In the genomic region with DNA sequence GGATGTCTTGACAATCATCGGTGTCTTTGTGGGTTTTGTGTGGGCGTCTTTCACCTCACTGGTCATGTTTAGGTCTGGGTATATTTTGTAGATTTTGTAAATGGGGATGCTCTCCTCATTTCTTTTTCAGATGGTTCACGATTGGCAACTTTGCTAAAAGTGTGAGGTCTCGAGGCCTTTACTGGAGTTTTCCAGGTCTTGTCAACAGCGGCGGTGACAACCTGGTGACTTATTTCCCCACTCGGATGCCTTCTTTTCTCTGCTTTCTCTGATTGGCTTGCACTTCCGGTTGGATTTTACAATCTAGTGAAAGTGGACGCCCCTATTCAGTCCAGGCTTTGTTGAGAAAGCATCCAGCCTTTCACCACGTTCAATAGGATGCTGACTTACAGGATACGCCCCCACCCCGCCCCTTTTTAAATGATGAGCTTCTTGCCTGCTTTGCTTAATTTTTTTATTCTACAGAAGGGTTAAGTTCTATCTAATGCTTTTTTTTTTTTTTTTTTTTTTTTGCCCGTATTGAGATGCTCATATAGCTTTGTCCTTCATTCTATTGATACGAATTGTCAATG, we compare ENCODE assay signal across 16 mouse cellular contexts. TPM values are rescaled to one million over a fixed set of nuclear protein-coding genes. Genes with fewer than 3 reads are reported as not detected.
DNase-seq lines count a peak whose midpoint lies in the region; ATAC-seq and TF ChIP-seq lines count a peak whose summit lies in the region.
"Had no signal": no experiment of that assay in that cellular context is flagged by ENCODE, and none has a peak within 500 bp of the region (broad histone marks: within the 10 kb centered on the region; RNA-seq: fewer than 3 reads in every experiment).

No protein-coding gene starts in this region.

- peaks cover 53% of the 10 kb centered on the region for H3K4me1 ChIP-seq in thymus, adult 2 months (replicated peaks; ENCODE audit: control insufficient read depth, insufficient read depth, low read length)
- H3K4me1 ChIP-seq in hindbrain, embryonic 15.5 days (replicated peaks): peaks cover 19% of the 10 kb centered on the region
- H3K4me1 ChIP-seq: liver, embryonic 15.5 days had no signal

- TF ChIP-seq CTCF in thymus, adult 2 months (IDR thresholded peaks at IDR 0.05; ENCODE audit: borderline replicate concordance, control insufficient read depth, extremely low read depth, insufficient read depth, low read length, poor library complexity): no peak

- DNase-seq in embryo, embryonic 10.5 days (ENCODE audit: low spot score): peak; percentile 39
- DNase-seq in embryo, embryonic 9.5 days (ENCODE audit: extremely low spot score): no peak
- peak; percentile 33 for DNase-seq in thymus, adult 2 months
- DNase-seq in thymus, postnatal 25 days: no peak
- peak; percentile 61 for DNase-seq in thymus, postnatal 4 days
- no peak for DNase-seq in frontal cortex, adult 2 months (ENCODE audit: extremely low spot score in 1 of 2, low spot score in 1 of 2)
- DNase-seq in lung, postnatal 36 days: no peak
- DNase-seq: adrenal gland, postnatal 36 days; cerebellum, postnatal 14 days; heart, adult 18-20 months; kidney, adult 9 months had no signal

- H3K36me3 ChIP-seq in thymus, adult 2 months (ENCODE audit: control insufficient read depth, insufficient read depth, low read length): 0 out of 2 replicates have a peak, but pooled peaks cover 3% of the 10 kb centered on the region
- no peaks in the 10 kb centered on the region for H3K36me3 ChIP-seq in hindbrain, embryonic 15.5 days
- H3K36me3 ChIP-seq: embryonic facial prominence, embryonic 12.5 days; forebrain, embryonic 15.5 days; liver, embryonic 15.5 days had no signal

- peak overlapping the region; percentile 99 for H3K27ac ChIP-seq in thymus, adult 2 months (ENCODE audit: control insufficient read depth, insufficient read depth, low read length)
- no peak overlapping the region for H3K27ac ChIP-seq in hindbrain, embryonic 15.5 days (replicated peaks)
- H3K27ac ChIP-seq: embryonic facial prominence, embryonic 12.5 days; forebrain, embryonic 15.5 days; liver, embryonic 15.5 days had no signal

- no peaks in the 10 kb centered on the region for H3K9me3 ChIP-seq in hindbrain, embryonic 15.5 days
- H3K9me3 ChIP-seq: embryonic facial prominence, embryonic 12.5 days; forebrain, embryonic 15.5 days; liver, embryonic 15.5 days had no signal

- no peaks in the 10 kb centered on the region for H3K27me3 ChIP-seq in thymus, adult 2 months (ENCODE audit: control insufficient read depth, insufficient read depth, low read length)
- no peaks in the 10 kb centered on the region for H3K27me3 ChIP-seq in hindbrain, embryonic 15.5 days
- H3K27me3 ChIP-seq: embryonic facial prominence, embryonic 12.5 days; forebrain, embryonic 15.5 days; liver, embryonic 15.5 days had no signal

- 48% methylated on average over 14 of the region's 14 CpGs for WGBS in thymus, adult 2 months
- 51% methylated on average over 14 of the region's 14 CpGs for WGBS in hindbrain, embryonic 15.5 days

- peak overlapping the region; percentile 11; the same call in 1 of the 2 replicates for H3K4me2 ChIP-seq in hindbrain, embryonic 15.5 days
- H3K4me2 ChIP-seq: embryonic facial prominence, embryonic 12.5 days; forebrain, embryonic 15.5 days; liver, embryonic 15.5 days had no signal

- H3K9ac ChIP-seq in hindbrain, embryonic 15.5 days: no peak overlapping the region
- H3K9ac ChIP-seq: embryonic facial prominence, embryonic 12.5 days; forebrain, embryonic 15.5 days; liver, embryonic 15.5 days had no signal

- no peak overlapping the region for H3K4me3 ChIP-seq in thymus, adult 2 months (ENCODE audit: control insufficient read depth, insufficient read depth, low read length)
- no peak overlapping the region for H3K4me3 ChIP-seq in hindbrain, embryonic 15.5 days
- H3K4me3 ChIP-seq: embryonic facial prominence, embryonic 12.5 days; forebrain, embryonic 15.5 days; liver, embryonic 15.5 days had no signal

- TF ChIP-seq POLR2A in thymus, adult 2 months (IDR thresholded peaks at IDR 0.05; ENCODE audit: control insufficient read depth, extremely low read depth, insufficient read depth, low read length, poor library complexity): no peak

- ATAC-seq in hindbrain, embryonic 15.5 days (ENCODE audit: low FRiP score, low read depth): no peak
- ATAC-seq: forebrain, embryonic 15.5 days; lung, postnatal 0 days had no signal

RNA-seq across cellular contexts. Expression of gene Mns1, which starts 48.3 kb away (rescaled TPM):
- 7.4 and 8.1 TPM in 2 replicates for polyA plus RNA-seq in thymus, adult 2 months (2012; rRNA removed)
- 10.4 and 12.0 TPM in 2 replicates for polyA plus RNA-seq in hindbrain, embryonic 15.5 days (2015; fragmentation: Nextera tagmentation; extraction: Ambion mirVana)
- 2.3 and 2.5 TPM in 2 replicates for polyA plus RNA-seq in frontal cortex, adult 2 months (2012; rRNA removed)

Comparison
In these comparisons a context has a peak if more than half of its experiments do, and no peak if none do; other contexts are left out.
1. DNase-seq: peak in embryo, embryonic 10.5 days (single experiment), thymus, adult 2 months (single experiment) and thymus, postnatal 4 days (single experiment); none in embryo, embryonic 9.5 days (single experiment), thymus, postnatal 25 days (single experiment), frontal cortex, adult 2 months (0 of 2) and lung, postnatal 36 days (single experiment).